Mouse (Mus musculus): Measurements from ENCODE around the gene Cdkn1a. TPM values are rescaled to one million over a fixed set of nuclear protein-coding genes. Genes with fewer than 3 reads are reported as not detected.

Gene Cdkn1a
- total and polyA plus RNA-seq, 3 experiments: 10.6 to 59.1 (median 37.5) TPM

DNA sequence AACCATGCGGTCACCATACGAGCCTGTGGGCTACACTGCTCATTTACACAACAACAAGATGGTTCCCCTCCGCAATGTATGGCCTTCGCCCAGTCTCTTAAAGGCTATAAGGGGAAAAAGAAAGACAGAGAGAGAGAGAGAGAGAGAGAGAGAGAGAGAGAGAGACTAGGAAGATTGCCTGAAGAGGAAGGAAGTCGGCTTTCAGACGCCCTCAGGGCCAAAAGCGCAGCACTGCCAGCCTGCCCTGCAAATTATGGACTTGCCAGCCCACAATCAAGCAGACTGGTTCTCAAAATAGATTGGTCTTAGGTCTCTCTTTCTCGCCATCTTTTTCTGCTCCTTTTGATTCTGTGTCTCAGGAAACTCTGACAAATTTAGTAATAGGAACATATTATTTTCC lies 14.5 kb upstream of the Cdkn1a start:
- DNase-seq (ENCODE audit: extremely low read depth): no peak
- in situ Hi-C loops (cut with MboI; ENCODE audit: low pct_ligation_motif_present, low pct_unique_long_range_greater_than_20kb, low sequenced_read_pairs): no loop called here

GRCm38 (mm10) chr17:29077786-29078509 lies 12.8 kb upstream of the Cdkn1a start:
- peaks cover 0 to 18% of the 10 kb centered on the region in 2 experiments for H3K36me3 ChIP-seq (replicated peaks in 1 of 2; ENCODE audit: control insufficient read depth in 1 of 2, insufficient read depth in 1 of 2, low read length in 1 of 2)
- H3K27me3 ChIP-seq (replicated peaks): no peaks in the 10 kb centered on the region
- peaks cover 17 to 61% of the 10 kb centered on the region in 2 experiments for H3K4me1 ChIP-seq (ENCODE audit: control insufficient read depth in 1 of 2, insufficient read depth in 2 of 2)
- peak overlapping the region; percentile 60 to 96 (median 65) for H3K4me3 ChIP-seq (replicated peaks in 1 of 3; ENCODE audit: low read depth in 2 of 3, low read length in 2 of 3, poor library complexity in 1 of 3)
- H3K27ac ChIP-seq (ENCODE audit: insufficient read depth, low read depth): peak overlapping the region; percentile 93
- no peak for TF ChIP-seq ZKSCAN1 (IDR thresholded peaks at IDR 0.05; ENCODE audit: borderline replicate concordance, low read depth, low read length)
- 0 out of 2 replicates have a peak, but pooled peaks have one; percentile 48 for TF ChIP-seq ZNF384 (IDR thresholded peaks at IDR 0.05; ENCODE audit: low read depth, low read length)
- TF ChIP-seq RCOR1 (conservative IDR thresholded peaks at IDR 0.05; ENCODE audit: low read depth, low read length): 0 out of 2 replicates have a peak, but pooled peaks have one; percentile 30
- peak; percentile 37; the same call in 1 of the 2 replicates for TF ChIP-seq CHD2 (IDR thresholded peaks at IDR 0.05; ENCODE audit: low read length)
- H3K4me2 ChIP-seq (ENCODE audit: insufficient read depth, low read depth, poor library complexity, severe bottlenecking): peak overlapping the region; percentile 75
- H3K9ac ChIP-seq (ENCODE audit: insufficient read depth, low read depth): peak overlapping the region; percentile 97
- dilution Hi-C loops (cut with MboI; ENCODE audit: extremely low pct_ligation_motif_present, extremely low pct_unique_long_range_greater_than_20kb, low sequenced_read_pairs): no loop called here
- H3K79me2 ChIP-seq (replicated peaks; ENCODE audit: control insufficient read depth, extremely low read depth, insufficient read depth, poor library complexity, severe bottlenecking): no peaks in the 10 kb centered on the region
- H3K9me3 ChIP-seq (replicated peaks; ENCODE audit: low read length): no peaks in the 10 kb centered on the region
- in situ Hi-C loops (cut with MboI; ENCODE audit: low pct_ligation_motif_present, low pct_unique_long_range_greater_than_20kb, low sequenced_read_pairs): no loop called here
- no peak for DNase-seq (ENCODE audit: extremely low read depth)

More for the DNA sequence above, 14.5 kb upstream of the Cdkn1a start:
- H3K4me1 ChIP-seq (ENCODE audit: control insufficient read depth in 1 of 2, insufficient read depth in 2 of 2): peaks cover 25 to 65% of the 10 kb centered on the region in 2 experiments
- no peaks in the 10 kb centered on the region for H3K79me2 ChIP-seq (replicated peaks; ENCODE audit: control insufficient read depth, extremely low read depth, insufficient read depth, poor library complexity, severe bottlenecking)
- H3K4me2 ChIP-seq (ENCODE audit: insufficient read depth, low read depth, poor library complexity, severe bottlenecking): peak overlapping the region; percentile 37; the same call in 1 of the 2 replicates
- peaks cover 0 to 18% of the 10 kb centered on the region in 2 experiments for H3K36me3 ChIP-seq (replicated peaks in 1 of 2; ENCODE audit: control insufficient read depth in 1 of 2, insufficient read depth in 1 of 2, low read length in 1 of 2)
- dilution Hi-C loops (cut with MboI; ENCODE audit: extremely low pct_ligation_motif_present, extremely low pct_unique_long_range_greater_than_20kb, low sequenced_read_pairs): no loop called here
- H3K27ac ChIP-seq (ENCODE audit: insufficient read depth, low read depth): 0 out of 2 replicates have a peak overlapping the region, but pooled peaks have one; percentile 4
- TF ChIP-seq KAT2A (IDR thresholded peaks at IDR 0.05; ENCODE audit: insufficient replicate concordance, low read length): no peak
- no peak for TF ChIP-seq ZMIZ1 (IDR thresholded peaks at IDR 0.05; ENCODE audit: low read depth, low read length)
- TF ChIP-seq RCOR1 (conservative IDR thresholded peaks at IDR 0.05; ENCODE audit: low read depth, low read length): no peak
- no peak for TF ChIP-seq CTCF (conservative IDR thresholded peaks at IDR 0.05 in 1 of 2, IDR thresholded peaks at IDR 0.05 in 1 of 2; ENCODE audit: low read depth in 2 of 2, low read length in 2 of 2)
- TF ChIP-seq NRF1 (IDR thresholded peaks at IDR 0.05; ENCODE audit: low read depth, low read length): no peak
- TF ChIP-seq UBTF (IDR thresholded peaks at IDR 0.05; ENCODE audit: low read depth, low read length): no peak
- TF ChIP-seq BHLHE40 (IDR thresholded peaks at IDR 0.05; ENCODE audit: low read depth, low read length): no peak
- TF ChIP-seq ZKSCAN1 (IDR thresholded peaks at IDR 0.05; ENCODE audit: borderline replicate concordance, low read depth, low read length): no peak
- TF ChIP-seq CHD1 (IDR thresholded peaks at IDR 0.05; ENCODE audit: low read depth, low read length): no peak
- TF ChIP-seq ELF1 (IDR thresholded peaks at IDR 0.05; ENCODE audit: low read depth, low read length): no peak
- TF ChIP-seq MAFK (IDR thresholded peaks at IDR 0.05; ENCODE audit: insufficient replicate concordance, low read length): no peak
- no peak for TF ChIP-seq USF1 (IDR thresholded peaks at IDR 0.05; ENCODE audit: low read depth, low read length)
- TF ChIP-seq POLR2A (IDR thresholded peaks at IDR 0.05; ENCODE audit: low read depth, low read length): no peak
- H3K9me3 ChIP-seq (replicated peaks; ENCODE audit: low read length): no peaks in the 10 kb centered on the region
- no peak overlapping the region for H3K9ac ChIP-seq (ENCODE audit: insufficient read depth, low read depth)
- H3K4me3 ChIP-seq (replicated peaks in 1 of 3; ENCODE audit: low read depth in 2 of 3, low read length in 2 of 3, poor library complexity in 1 of 3): no peak overlapping the region
- no peaks in the 10 kb centered on the region for H3K27me3 ChIP-seq (replicated peaks)
